Comparison of ENCODE assay signal across 7 mouse cellular contexts in genomic region chr7:19344938-19345471, GRCm38 (mm10). TPM values are rescaled to one million over a fixed set of nuclear protein-coding genes. Genes with fewer than 3 reads are reported as not detected.
DNase-seq lines count a peak whose midpoint lies in the region; ATAC-seq lines count a peak whose summit lies in the region.

No protein-coding gene starts in this region.

- peak overlapping the region; percentile 86 for H3K27ac ChIP-seq in intestine, embryonic 15.5 days
- peak overlapping the region; percentile 91 for H3K27ac ChIP-seq in midbrain, embryonic 10.5 days (replicated peaks)

- intact Hi-C loops in left cerebral cortex, postnatal 25 days (cut with DNase I), result no loop called here

- H3K36me3 ChIP-seq in intestine, embryonic 15.5 days, result no peaks in the 10 kb centered on the region; the same call in 1 of the 2 replicates
- peaks cover 25% of the 10 kb centered on the region for H3K36me3 ChIP-seq in midbrain, embryonic 10.5 days

- no peaks in the 10 kb centered on the region for H3K27me3 ChIP-seq in intestine, embryonic 15.5 days (replicated peaks)
- H3K27me3 ChIP-seq in midbrain, embryonic 10.5 days (ENCODE audit: low read depth, poor library complexity, severe bottlenecking), result peaks cover 19% of the 10 kb centered on the region

- H3K4me2 ChIP-seq in intestine, embryonic 15.5 days (replicated peaks), result peak overlapping the region; percentile 79

- peak overlapping the region; percentile 77 for H3K4me3 ChIP-seq in intestine, embryonic 15.5 days (replicated peaks)
- H3K4me3 ChIP-seq in midbrain, embryonic 10.5 days, result peak overlapping the region; percentile 70

- WGBS in intestine, embryonic 15.5 days, result under 1% methylated on average over 31 of the region's 31 CpGs
- under 1% methylated on average over 31 of the region's 31 CpGs for WGBS in midbrain, embryonic 10.5 days

- peaks cover 36% of the 10 kb centered on the region for H3K4me1 ChIP-seq in intestine, embryonic 15.5 days (replicated peaks)
- H3K4me1 ChIP-seq in midbrain, embryonic 10.5 days, result peaks cover 43% of the 10 kb centered on the region

- ATAC-seq in intestine, embryonic 15.5 days, result peak; percentile 96

- peak; percentile 96 to 97 for DNase-seq in adrenal gland, adult (ENCODE audit: inconsistent age in 2 of 2, low spot score in 1 of 2)
- peak; percentile 99 for DNase-seq in embryo, embryonic 10.5 days (ENCODE audit: low spot score)
- DNase-seq in gastrocnemius, postnatal 25 days, result peak; percentile 95
- DNase-seq in left cerebral cortex, postnatal 25 days (ENCODE audit: low spot score in 2 of 2), result peak; percentile 94 to 98
- DNase-seq in midbrain, embryonic 10.5 days (ENCODE audit: low spot score), result peak; percentile 94
- peak; percentile 90 for DNase-seq in right cerebral cortex, postnatal 4 days

- no peaks in the 10 kb centered on the region for H3K9me3 ChIP-seq in intestine, embryonic 15.5 days
- no peaks in the 10 kb centered on the region for H3K9me3 ChIP-seq in midbrain, embryonic 10.5 days (replicated peaks)

- H3K9ac ChIP-seq in intestine, embryonic 15.5 days, result peak overlapping the region; percentile 70

RNA-seq across cellular contexts. Expression of gene Ercc1, which starts 0.4 kb away (rescaled TPM):
- total RNA-seq in gastrocnemius, postnatal 25 days (2021), result 10 to 100 TPM; 21.5 to 25.4 TPM
- polyA plus RNA-seq in intestine, embryonic 15.5 days (2015; fragmentation: Nextera tagmentation; extraction: Ambion mirVana), result 51.6 and 52.0 TPM in 2 replicates
- total RNA-seq in left cerebral cortex, postnatal 25 days (2021), result 10 to 100 TPM; 34.1 to 40.5 TPM
- polyA plus RNA-seq in midbrain, embryonic 10.5 days (2016; fragmentation: Nextera tagmentation; extraction: Ambion mirVana), result 117 and 118 TPM in 2 replicates

RNA-seq across cellular contexts. Expression of gene Cd3eap, which starts 14.3 kb away (rescaled TPM):
- 10 to 100 TPM in 1 of 2 experiments, 1 to 10 TPM in 1; 8.5 to 10.1 TPM for total RNA-seq in gastrocnemius, postnatal 25 days (2021)
- polyA plus RNA-seq in intestine, embryonic 15.5 days (2015; fragmentation: Nextera tagmentation; extraction: Ambion mirVana), result 21.7 and 23.4 TPM in 2 replicates
- 10 to 100 TPM; 16.6 to 20.0 TPM for total RNA-seq in left cerebral cortex, postnatal 25 days (2021)
- 23.2 and 24.7 TPM in 2 replicates for polyA plus RNA-seq in midbrain, embryonic 10.5 days (2016; fragmentation: Nextera tagmentation; extraction: Ambion mirVana)

RNA-seq across cellular contexts. Expression of gene Ppp1r13l, which starts 14.5 kb away (rescaled TPM):
- 1 to 10 TPM; 2.6 TPM for total RNA-seq in gastrocnemius, postnatal 25 days (2021)
- 3.1 and 4.8 TPM in 2 replicates for polyA plus RNA-seq in intestine, embryonic 15.5 days (2015; fragmentation: Nextera tagmentation; extraction: Ambion mirVana)
- total RNA-seq in left cerebral cortex, postnatal 25 days (2021), result 1 to 10 TPM; 5.4 to 9.9 TPM
- 4.9 and 6.0 TPM in 2 replicates for polyA plus RNA-seq in midbrain, embryonic 10.5 days (2016; fragmentation: Nextera tagmentation; extraction: Ambion mirVana)

RNA-seq across cellular contexts. Expression of gene Fosb, which starts 35.2 kb away (rescaled TPM):
- total RNA-seq in gastrocnemius, postnatal 25 days (2021), result under 1 TPM; 0.43 to 0.64 TPM
- polyA plus RNA-seq in intestine, embryonic 15.5 days (2015; fragmentation: Nextera tagmentation; extraction: Ambion mirVana), result 0.09 and 0.14 TPM in 2 replicates
- total RNA-seq in left cerebral cortex, postnatal 25 days (2021), result 10 to 100 TPM; 21.0 to 26.0 TPM
- polyA plus RNA-seq in midbrain, embryonic 10.5 days (2016; fragmentation: Nextera tagmentation; extraction: Ambion mirVana), result 0.02 TPM in 1 of 2 replicates, not detected in the other

RNA-seq across cellular contexts. Expression of gene Ercc2, which starts 36.8 kb away (rescaled TPM):
- 1 to 10 TPM; 7.8 to 8.8 TPM for total RNA-seq in gastrocnemius, postnatal 25 days (2021)
- 16.7 and 17.3 TPM in 2 replicates for polyA plus RNA-seq in intestine, embryonic 15.5 days (2015; fragmentation: Nextera tagmentation; extraction: Ambion mirVana)
- total RNA-seq in left cerebral cortex, postnatal 25 days (2021), result 10 to 100 TPM; 31.9 to 32.3 TPM
- 27.7 and 31.8 TPM in 2 replicates for polyA plus RNA-seq in midbrain, embryonic 10.5 days (2016; fragmentation: Nextera tagmentation; extraction: Ambion mirVana)

Comparison
In these comparisons a context has a peak if more than half of its experiments do, and no peak if none do; other contexts are left out.
1. Peak in every context shown above with its lines: DNase-seq, ATAC-seq, H3K4me3 ChIP-seq and H3K27ac ChIP-seq.